Mouse (Mus musculus): Measurements from ENCODE around the gene Npsr1.

GRCm38 (mm10) chr9:24293252-24293959 is 195.6 kb downstream of the Npsr1 start:
- no peak for TF ChIP-seq CTCF (IDR thresholded peaks at IDR 0.05; ENCODE audit: low read depth)
- TF ChIP-seq EP300 (IDR thresholded peaks at IDR 0.05; ENCODE audit: low read depth): no peak

Measured in heart, postnatal 0 days (tissue).